Mouse (Mus musculus) ovary, adult 10 weeks (tissue): ENCODE data around the gene Il2rg. TPM values are rescaled to one million over a fixed set of nuclear protein-coding genes. Genes with fewer than 3 reads are reported as not detected.

Experiments
- polyA plus RNA-seq: library from polyadenylated mRNA; stranded (reverse); fragments of 350-450 nt; fragmentation: Illumina TruSeq; extraction: RNeasy Lipid Tissue Mini Kit (QIAGEN cat#74804); gene quantifications from one replicate; pipeline ENCODE4 v1.2.3, GENCODE M21; 2014

The Il2rg gene
- 15.9 TPM for polyA plus RNA-seq

GRCm38 (mm10) chrX:101268025-101268754 lies at the start of gene Il2rg:
Gene Il2rg (minus strand): TSS chrX:101268255.

GRCm38 (mm10) chrX:101299055-101299454 lies 31.0 kb upstream of the Il2rg start, which contains the start of gene Nlgn3:
Gene Nlgn3 (plus strand): TSS chrX:101299168.

GRCm38 (mm10) chrX:101273875-101274738 lies 6.1 kb upstream of the Il2rg start, which contains the start of gene Med12:
Gene Med12 (plus strand): TSS chrX:101274030.

GRCm38 (mm10) chrX:101268755-101269124 lies 685 bp upstream of the Il2rg start, which contains the start of gene Gm20489:
Gene Gm20489 (minus strand): TSS chrX:101269023.

GRCm38 (mm10) chrX:101263892-101264291 lies 4.2 kb downstream of the Il2rg start, which contains the start of gene Gm614:
Gene Gm614 (minus strand): TSS chrX:101263992.

GRCm38 (mm10) chrX:101253952-101254729 lies 13.9 kb downstream of the Il2rg start, which contains the start of gene Foxo4:
Gene Foxo4 (plus strand): TSS chrX:101254528.

GRCm38 (mm10) chrX:101221834-101222795 lies 45.9 kb downstream of the Il2rg start, which contains the start of gene Snx12:
Gene Snx12 (minus strand): TSS chrX:101222563.

Other genes with a start within 250 kb of the Il2rg start
- gene Tex11, start 208.6 kb downstream of the Il2rg start, polyA plus RNA-seq, result 0.80 TPM
- 0.20 TPM for gene Slc7a3, start 182.2 kb downstream of the Il2rg start, polyA plus RNA-seq
- 56.9 TPM for gene Snx12, start 45.7 kb downstream of the Il2rg start, polyA plus RNA-seq
- gene Foxo4, start 13.7 kb downstream of the Il2rg start, polyA plus RNA-seq, result 16.8 TPM
- gene Gm614, start 4.3 kb downstream of the Il2rg start, polyA plus RNA-seq, result not detected
- 0.51 TPM for gene Gm20489, start 768 bp upstream of the Il2rg start, polyA plus RNA-seq
- gene Med12, start 5.8 kb upstream of the Il2rg start, polyA plus RNA-seq, result 4.3 TPM
- 0.86 TPM for gene Nlgn3, start 30.9 kb upstream of the Il2rg start, polyA plus RNA-seq
- gene Gjb1, start 108.1 kb upstream of the Il2rg start, polyA plus RNA-seq, result not detected
- gene Zmym3, start 152.6 kb upstream of the Il2rg start, polyA plus RNA-seq, result 90.9 TPM
- 637 TPM for gene Nono, start 161.1 kb upstream of the Il2rg start, polyA plus RNA-seq
- not detected for gene Itgb1bp2, start 180.8 kb upstream of the Il2rg start, polyA plus RNA-seq